Mouse (Mus musculus) liver, postnatal 0 days (tissue): ENCODE measurements around the gene Scaf4. TPM values are rescaled to one million over a fixed set of nuclear protein-coding genes. Genes with fewer than 3 reads are reported as not detected.
A peak's percentile ranks its signal among the peaks of the same experiment; 100 is the strongest.
"Not testable (repeated sequence)": the region's sequence is repeated elsewhere in the genome, so short reads cannot be mapped to it uniquely, and the experiment has no call there.

ENCODE experiments used
- ATAC-seq: fragments of 200-750 bp; cut with Nextera tagmentation; 2 replicates; pipeline ENCODE4 v1.8.0; 2017; ENCODE audit warnings: mild to moderate bottlenecking, moderate library complexity
- DNase-seq: peaks from one replicate; pipeline ENCODE4 v3.0.0-alpha.2; 2016
- H3K27ac ChIP-seq: fragments of 300-500 bp; sonication (generic); 2 replicates; pipeline ENCODE4 v1.5.1; 2014; ENCODE audit warnings: antibody characterized with exemption, moderate library complexity, mild to moderate bottlenecking, low read depth
- H3K27me3 ChIP-seq: fragments of 300-500 bp; sonication (generic); 2 replicates; pipeline ENCODE4 v1.6.1; 2014; ENCODE audit warnings: low read length, control low read depth, mixed read lengths; ENCODE audit not compliant: insufficient read depth
- H3K36me3 ChIP-seq: fragments of 300-500 bp; sonication (generic); replicated peaks from 2 replicates; pipeline ENCODE4 v1.6.1; 2014; ENCODE audit warnings: mild to moderate bottlenecking, control low read depth, low read length, moderate library complexity, mixed read lengths; ENCODE audit not compliant: insufficient read depth
- H3K4me1 ChIP-seq: fragments of 300-500 bp; sonication (generic); 2 replicates; pipeline ENCODE4 v1.6.1; 2014; ENCODE audit warnings: antibody characterized with exemption, mild to moderate bottlenecking, control low read depth; ENCODE audit not compliant: insufficient read depth
- H3K4me2 ChIP-seq: fragments of 300-500 bp; sonication (generic); 2 replicates; pipeline ENCODE4 v1.6.1; 2014; ENCODE audit warnings: low read depth, mild to moderate bottlenecking, low read length, moderate library complexity, mixed read lengths
- H3K4me3 ChIP-seq: fragments of 300-500 bp; sonication (generic); 2 replicates; pipeline ENCODE4 v1.5.1; 2014; ENCODE audit warnings: low read depth, low read length
- H3K9ac ChIP-seq: fragments of 300-500 bp; sonication (generic); replicated peaks from 2 replicates; pipeline ENCODE4 v1.6.1; 2014; ENCODE audit warnings: mild to moderate bottlenecking, moderate library complexity
- H3K9me3 ChIP-seq: fragments of 300-500 bp; sonication (generic); 2 replicates; pipeline ENCODE4 v1.6.1; 2016; ENCODE audit warnings: mild to moderate bottlenecking, control low read depth, low read length, mixed read lengths
- CTCF ChIP-seq: sonication (generic); IDR thresholded peaks from 2 replicates; pipeline ENCODE4 v1.5.1; 2016; ENCODE audit warnings: antibody characterized with exemption, low read depth
- EP300 ChIP-seq: IDR thresholded peaks from 2 replicates; pipeline ENCODE4 v1.6.1; 2016; ENCODE audit warnings: antibody characterized with exemption, low read depth, mild to moderate bottlenecking
- WGBS: fragments of 180-500 bp; shearing (Covaris S2); extraction: QIAGEN DNeasy Blood & Tissue Kit; methylation state at CpG from one replicate; pipeline ENCODE4 v1.1.7; 2014; ENCODE audit not compliant: insufficient replicate concordance; 5-methylcytosine and 5-hydroxymethylcytosine counted together
- polyA plus RNA-seq: library from polyadenylated mRNA; unstranded; fragments of >200 nt; fragmentation: Nextera tagmentation; extraction: Ambion mirVana; gene quantifications from 2 replicates; pipeline ENCODE4 v1.2.1, GENCODE M21; 2015

Gene Scaf4
- polyA plus RNA-seq, 1 experiment from 2014 or later, result 6.2 TPM

DNA sequence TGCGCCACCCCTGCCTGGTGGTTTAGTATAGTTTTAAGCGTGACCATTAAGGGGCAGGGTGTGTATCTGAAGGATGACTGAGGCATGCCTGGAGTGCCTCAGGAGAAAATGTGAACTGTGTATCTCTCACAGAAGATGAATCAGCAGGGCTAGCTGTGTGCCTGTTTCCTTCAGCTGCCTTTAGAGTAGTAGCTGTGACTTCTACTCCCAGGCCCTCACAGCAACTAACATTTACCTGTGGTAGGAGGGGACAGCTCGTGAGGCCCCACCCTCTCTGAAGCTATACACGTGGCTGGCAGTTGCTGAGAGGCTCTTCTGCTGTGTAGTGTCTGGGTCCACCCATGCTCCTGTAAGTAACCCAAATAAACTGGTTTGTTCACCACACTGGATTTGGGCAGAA lies 66.4 kb downstream of the Scaf4 start:
- ATAC-seq, result no peak
- H3K4me1 ChIP-seq, result peaks cover 25% of the 10 kb centered on the region
- WGBS, result 48% methylated on average over 4 of the region's 4 CpGs

GRCm38 (mm10) chr16:90217356-90217755 lies 66.9 kb downstream of the Scaf4 start:
- Histone ChIP-seq H3K4me2 (no peak overlapping the region), H3K4me1 (peaks cover 20% of the 10 kb centered on the region), H3K4me3 (no peak overlapping the region), H3K27me3 (no peaks in the 10 kb centered on the region), H3K9ac (no peak overlapping the region), H3K36me3 (peaks cover under 1% of the 10 kb centered on the region; the same call in 1 of the 2 replicates), H3K27ac (peak overlapping the region; percentile 13; the same call in 1 of the 2 replicates), H3K9me3 (no peaks in the 10 kb centered on the region)
- no peak for TF ChIP-seq CTCF
- no peak for TF ChIP-seq EP300
- no peak for DNase-seq
- no peak for ATAC-seq
- WGBS, result 53% methylated on average over 3 of the region's 3 CpGs

More for the DNA sequence above, 66.4 kb downstream of the Scaf4 start:
- no peaks in the 10 kb centered on the region for H3K9me3 ChIP-seq
- no peak overlapping the region for H3K9ac ChIP-seq
- H3K4me3 ChIP-seq, result no peak overlapping the region
- H3K4me2 ChIP-seq, result no peak overlapping the region
- H3K27me3 ChIP-seq, result no peaks in the 10 kb centered on the region
- 0 out of 2 replicates have a peak overlapping the region, but pooled peaks have one; percentile 36 for H3K27ac ChIP-seq
- DNase-seq, result no peak
- H3K36me3 ChIP-seq, result peaks cover 2% of the 10 kb centered on the region; the same call in 1 of the 2 replicates
- TF ChIP-seq CTCF (no peak), EP300 (no peak)

GRCm38 (mm10) chr16:90216414-90216813 lies 67.9 kb downstream of the Scaf4 start:
- ATAC-seq (no peak), DNase-seq (no peak)
- Histone ChIP-seq H3K9me3 (no peaks in the 10 kb centered on the region), H3K36me3 (no peaks in the 10 kb centered on the region), H3K4me1 (peaks cover 16% of the 10 kb centered on the region), H3K9ac (no peak overlapping the region), H3K27me3 (no peaks in the 10 kb centered on the region), H3K4me3 (no peak overlapping the region), H3K27ac (peak overlapping the region; percentile 35; the same call in 1 of the 2 replicates), H3K4me2 (no peak overlapping the region)
- TF ChIP-seq EP300 (no peak), CTCF (no peak)
- WGBS, result 61% methylated on average over 2 of the region's 2 CpGs

DNA sequence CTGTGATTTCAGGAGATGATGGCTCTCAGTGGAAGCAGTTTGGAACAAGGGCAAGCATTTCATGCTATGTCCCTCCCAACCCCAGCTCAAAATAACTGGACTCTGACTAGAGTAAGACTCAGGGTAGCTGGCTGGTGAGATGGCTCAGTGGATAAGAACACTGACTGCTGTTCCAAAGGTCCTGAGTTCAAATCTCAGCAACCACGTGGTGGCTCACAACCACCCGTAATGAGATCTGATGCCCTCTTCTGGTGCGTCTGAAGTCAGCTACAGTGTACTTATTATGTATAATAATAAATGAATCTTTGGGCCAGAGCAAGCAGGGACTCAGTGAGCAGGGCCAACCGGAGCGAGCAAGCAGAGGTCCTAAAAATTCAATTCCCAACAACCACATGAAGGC lies 68.4 kb downstream of the Scaf4 start:
- H3K4me3 ChIP-seq, H3K9me3 ChIP-seq, H3K4me2 ChIP-seq, DNase-seq, H3K36me3 ChIP-seq, H3K27ac ChIP-seq, H3K27me3 ChIP-seq, H3K9ac ChIP-seq, ATAC-seq: not testable (repeated sequence)
- H3K4me1 ChIP-seq, result peaks cover 16% of the 10 kb centered on the region
- WGBS, result 75% methylated on average over 5 of the region's 5 CpGs

GRCm38 (mm10) chr16:90214731-90215565 lies 69.4 kb downstream of the Scaf4 start:
- H3K9me3 ChIP-seq, result no peaks in the 10 kb centered on the region
- H3K36me3 ChIP-seq, result no peaks in the 10 kb centered on the region
- H3K27me3 ChIP-seq, result no peaks in the 10 kb centered on the region
- H3K4me3 ChIP-seq, result no peak overlapping the region
- H3K9ac ChIP-seq, result no peak overlapping the region
- H3K4me2 ChIP-seq, result no peak overlapping the region
- H3K4me1 ChIP-seq, result peaks cover 16% of the 10 kb centered on the region
- TF ChIP-seq CTCF, result no peak
- TF ChIP-seq EP300, result no peak
- ATAC-seq, result no peak
- no peak for DNase-seq
- WGBS, result 69% methylated on average over 11 of the region's 11 CpGs
- H3K27ac ChIP-seq, result 0 out of 2 replicates have a peak overlapping the region, but pooled peaks have one; percentile 2

DNA sequence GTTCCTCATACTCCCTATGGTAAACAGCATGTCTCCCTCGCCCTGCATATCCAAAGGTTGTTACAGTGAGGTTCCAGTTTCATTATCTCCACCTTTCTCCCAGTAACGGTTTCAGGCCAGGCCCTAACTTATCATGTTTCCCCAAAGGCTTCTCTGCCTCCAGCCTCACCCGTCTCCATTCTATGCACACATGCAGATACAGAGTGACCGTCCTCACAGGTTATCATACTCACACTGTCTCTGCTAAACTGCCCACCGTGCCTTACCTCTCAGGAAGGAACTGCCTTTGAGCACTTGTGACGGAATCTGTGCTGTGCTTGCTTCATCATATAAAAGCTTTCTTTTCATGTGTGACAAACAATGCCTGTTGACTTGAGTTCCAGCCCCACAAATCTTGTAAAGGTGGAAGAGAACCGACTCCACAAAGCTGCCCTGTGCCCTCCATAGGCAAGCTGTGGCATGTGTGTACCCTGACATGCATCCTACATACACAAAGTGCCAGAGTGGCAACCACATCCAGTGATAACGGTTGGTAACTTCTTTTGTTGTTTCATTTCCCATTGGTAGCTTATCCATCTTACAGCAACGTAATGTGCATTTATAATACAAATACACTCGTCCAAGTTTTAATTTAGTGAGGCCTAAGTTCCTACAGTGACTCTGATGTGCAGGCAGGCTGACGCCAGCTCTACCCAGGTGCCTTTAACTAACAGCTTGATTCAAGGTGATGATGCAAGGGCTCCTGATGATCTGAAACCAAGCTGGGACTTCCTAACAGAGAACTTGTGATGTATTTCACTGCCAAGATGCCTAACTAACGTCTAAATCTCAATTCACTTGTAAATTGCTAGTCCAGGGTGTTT lies 70.6 kb downstream of the Scaf4 start:
- WGBS, result 57% methylated on average over 12 of the region's 12 CpGs
- peak; percentile 61 for ATAC-seq

More for the DNA sequence above, 70.6 kb downstream of the Scaf4 start:
- peak overlapping the region; percentile 31 for H3K4me2 ChIP-seq
- no peak for DNase-seq
- H3K36me3 ChIP-seq, result no peaks in the 10 kb centered on the region
- peak; percentile 91 for TF ChIP-seq EP300
- TF ChIP-seq CTCF, result no peak
- H3K9ac ChIP-seq, result no peak overlapping the region
- peak overlapping the region; percentile 22; the same call in 1 of the 2 replicates for H3K27ac ChIP-seq
- H3K27me3 ChIP-seq, result no peaks in the 10 kb centered on the region
- no peak overlapping the region for H3K4me3 ChIP-seq
- peaks cover 16% of the 10 kb centered on the region for H3K4me1 ChIP-seq
- no peaks in the 10 kb centered on the region for H3K9me3 ChIP-seq
